Mouse (Mus musculus): ENCODE measurements at regions not wholly inside any gene's neighbourhood (a gene's known extent, or its start where the extent isn't known, plus 50 kb on each side); places are given as distances from the start of the nearest gene placed in this dataset.
"Not testable (repeated sequence)": the region's sequence is repeated elsewhere in the genome, so short reads cannot be mapped to it uniquely, and the experiment has no call there.

DNA sequence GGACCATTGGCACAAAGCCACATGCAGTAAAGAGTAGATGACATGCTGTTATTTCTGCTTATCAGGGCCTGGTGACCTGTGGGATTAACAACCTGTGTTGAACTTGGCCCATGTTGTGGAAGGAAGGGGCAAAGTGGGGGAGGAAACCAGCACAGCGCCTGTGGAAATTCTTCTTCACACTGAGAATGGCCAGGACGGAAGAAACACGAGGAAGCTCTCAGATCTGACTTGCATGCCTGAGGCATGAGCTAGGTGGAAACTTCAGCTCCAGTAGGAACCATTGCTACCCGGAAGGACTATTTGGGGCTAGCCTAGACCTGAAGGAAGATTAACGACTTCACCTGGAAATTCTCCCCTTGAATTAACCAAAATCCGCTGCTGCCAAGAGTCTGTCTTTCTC lies 88.5 kb upstream of the Akt3 start:
- Histone ChIP-seq H3K4me3 (no peak overlapping the region), H3K27ac (replicated peaks) (peak overlapping the region; percentile 69; the same call in 1 of the 2 replicates), H3K27me3 (ENCODE audit: low read depth, poor library complexity, severe bottlenecking) (no peaks in the 10 kb centered on the region), H3K4me1 (peaks cover 20% of the 10 kb centered on the region), H3K9me3 (replicated peaks) (no peaks in the 10 kb centered on the region), H3K36me3 (no peaks in the 10 kb centered on the region)
- no peak for DNase-seq (ENCODE audit: low spot score)
- 83% methylated on average over 6 of the region's 6 CpGs for WGBS

DNA sequence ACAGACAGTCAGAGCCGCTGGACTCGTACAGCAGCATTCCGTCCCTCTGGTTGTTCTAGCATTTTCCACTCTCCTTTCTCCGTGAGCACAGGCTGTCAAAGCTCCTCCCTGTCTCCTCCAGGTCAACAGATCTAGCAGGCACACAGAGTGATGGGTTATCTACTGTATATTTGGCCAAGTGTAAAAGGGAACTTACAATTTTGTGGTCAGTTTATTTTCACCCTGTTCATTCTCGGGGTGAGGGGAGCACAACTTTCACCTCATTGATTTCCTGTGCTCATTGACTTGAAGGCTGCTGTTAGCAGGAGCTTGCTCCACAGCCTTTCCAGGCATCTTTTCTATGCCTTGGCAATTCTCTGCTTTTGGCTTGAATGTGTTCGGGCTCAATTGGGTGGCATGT lies 87.5 kb upstream of the Akt3 start:
- no peak for DNase-seq (ENCODE audit: low spot score)
- 90% methylated on average over 6 of the region's 6 CpGs for WGBS

DNA sequence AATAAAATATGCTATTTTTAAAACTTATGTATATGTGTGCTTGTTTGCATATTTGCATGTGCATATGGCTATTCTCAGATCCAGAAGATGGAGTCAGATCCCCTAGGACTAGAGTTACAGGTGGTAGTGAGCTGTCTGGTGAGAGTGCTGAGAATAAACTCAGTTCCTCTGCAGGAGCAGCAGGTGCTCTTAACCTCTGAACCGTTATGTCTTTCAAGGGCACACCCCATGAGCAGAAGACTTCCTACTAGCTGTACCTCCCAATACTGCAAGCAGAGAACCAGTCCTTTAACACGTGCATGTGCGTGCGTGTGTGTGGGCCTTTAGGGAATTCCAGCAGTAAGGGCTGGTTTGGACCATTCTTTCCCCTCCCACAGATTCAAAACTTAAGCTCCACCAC lies 85.9 kb upstream of the Akt3 start:
- Histone ChIP-seq H3K4me3 (no peak overlapping the region), H3K27me3 (ENCODE audit: low read depth, poor library complexity, severe bottlenecking) (no peaks in the 10 kb centered on the region), H3K9me3 (replicated peaks) (no peaks in the 10 kb centered on the region), H3K4me1 (peaks cover 30% of the 10 kb centered on the region), H3K36me3 (no peaks in the 10 kb centered on the region), H3K27ac (replicated peaks) (no peak overlapping the region)
- no peak for DNase-seq (ENCODE audit: low spot score)
- 88% methylated on average over 4 of the region's 4 CpGs for WGBS

More for the DNA sequence above, 87.5 kb upstream of the Akt3 start:
- Histone ChIP-seq H3K4me1 (peaks cover 16% of the 10 kb centered on the region), H3K4me3 (no peak overlapping the region), H3K27me3 (ENCODE audit: low read depth, poor library complexity, severe bottlenecking) (no peaks in the 10 kb centered on the region), H3K27ac (replicated peaks) (no peak overlapping the region), H3K36me3 (no peaks in the 10 kb centered on the region), H3K9me3 (replicated peaks) (no peaks in the 10 kb centered on the region)

DNA sequence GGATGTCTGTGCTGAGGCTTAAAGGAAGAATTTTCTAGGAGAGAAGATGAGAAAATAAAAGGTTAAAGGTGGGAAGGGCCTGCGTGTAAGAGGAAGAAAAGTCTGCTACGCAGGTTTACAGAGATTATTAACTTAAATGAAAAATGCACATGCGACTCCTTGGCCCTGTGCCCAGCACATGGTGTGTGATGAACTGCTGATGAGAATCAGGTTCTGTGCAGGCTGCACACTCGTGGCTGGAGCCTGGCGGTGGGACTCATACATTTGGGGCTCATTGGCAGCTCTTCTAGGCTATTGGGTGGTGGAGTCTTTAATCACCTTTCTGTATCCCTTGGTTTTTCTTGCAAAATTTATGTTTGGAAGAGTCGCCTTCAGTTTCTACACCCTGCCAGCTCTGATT lies 85.1 kb upstream of the Akt3 start:
- Histone ChIP-seq H3K4me1 (peaks cover 38% of the 10 kb centered on the region), H3K9me3 (replicated peaks) (no peaks in the 10 kb centered on the region), H3K27me3 (ENCODE audit: low read depth, poor library complexity, severe bottlenecking) (no peaks in the 10 kb centered on the region), H3K36me3 (no peaks in the 10 kb centered on the region), H3K4me3 (no peak overlapping the region), H3K27ac (replicated peaks) (no peak overlapping the region; the same call in 1 of the 2 replicates)
- no peak for DNase-seq (ENCODE audit: low spot score)
- WGBS, result 81% methylated on average over 6 of the region's 6 CpGs

DNA sequence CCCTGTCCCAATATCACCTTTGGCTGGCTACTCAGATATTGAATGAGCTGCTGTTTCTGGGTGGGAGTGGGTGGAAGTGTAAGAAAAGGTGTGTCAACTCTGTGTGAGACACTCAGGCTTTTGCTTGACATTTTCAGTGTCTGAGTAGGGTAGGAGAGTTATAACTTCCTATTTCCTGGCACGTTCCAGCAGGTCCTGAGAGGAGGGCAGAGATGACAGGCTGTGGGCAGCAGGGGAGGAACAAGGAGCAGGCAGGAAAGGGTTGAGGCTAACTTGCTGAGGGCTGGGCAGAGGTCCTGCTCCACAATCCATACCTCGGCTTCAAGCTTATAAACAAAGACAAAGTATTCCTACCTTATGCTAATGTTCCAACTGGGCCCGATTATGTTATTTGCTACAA lies 82.2 kb upstream of the Akt3 start:
- 81% methylated on average over 3 of the region's 3 CpGs for WGBS
- Histone ChIP-seq H3K9me3 (replicated peaks) (no peaks in the 10 kb centered on the region), H3K4me3 (no peak overlapping the region), H3K4me1 (peaks cover 42% of the 10 kb centered on the region), H3K27ac (replicated peaks) (peak overlapping the region; percentile 91), H3K27me3 (ENCODE audit: low read depth, poor library complexity, severe bottlenecking) (no peaks in the 10 kb centered on the region), H3K36me3 (no peaks in the 10 kb centered on the region)
- no peak for DNase-seq (ENCODE audit: low spot score)

DNA sequence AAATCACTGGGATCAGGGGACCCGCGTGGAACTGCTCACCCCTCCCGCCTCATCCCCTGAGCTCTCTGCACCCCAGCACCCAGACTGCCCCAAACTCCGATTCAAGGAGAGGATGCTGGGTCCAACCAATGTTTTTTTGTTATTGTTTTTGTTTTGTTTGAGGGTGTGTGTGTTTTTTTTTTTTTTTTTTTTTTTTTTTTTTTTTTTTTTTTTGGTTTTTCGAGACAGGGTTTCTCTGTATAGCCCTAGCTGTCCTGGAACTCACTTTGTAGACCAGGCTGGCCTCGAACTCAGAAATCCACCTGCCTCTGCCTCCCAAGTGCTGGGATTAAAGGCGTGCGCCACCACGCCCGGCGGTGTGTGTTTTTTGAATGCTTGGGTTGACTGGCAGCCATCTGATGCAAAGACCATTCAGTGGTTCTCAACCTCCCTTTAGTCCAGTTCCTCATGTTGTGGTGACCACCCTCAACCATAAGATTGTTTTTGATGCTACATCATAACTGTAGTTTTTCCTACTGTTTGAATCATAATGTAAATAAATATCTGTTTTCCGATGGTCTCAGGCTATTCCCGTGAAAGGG lies 81.3 kb upstream of the Akt3 start:
- Histone ChIP-seq H3K4me1 (peaks cover 50% of the 10 kb centered on the region), H3K4me3 (peak overlapping the region; percentile 49), H3K27ac (replicated peaks) (peak overlapping the region; percentile 91)
- DNase-seq (ENCODE audit: low spot score); H3K36me3 ChIP-seq; H3K27me3 ChIP-seq (ENCODE audit: low read depth, poor library complexity, severe bottlenecking); H3K9me3 ChIP-seq (replicated peaks): not testable (repeated sequence)
- WGBS, result 59% methylated on average over 12 of the region's 13 CpGs

DNA sequence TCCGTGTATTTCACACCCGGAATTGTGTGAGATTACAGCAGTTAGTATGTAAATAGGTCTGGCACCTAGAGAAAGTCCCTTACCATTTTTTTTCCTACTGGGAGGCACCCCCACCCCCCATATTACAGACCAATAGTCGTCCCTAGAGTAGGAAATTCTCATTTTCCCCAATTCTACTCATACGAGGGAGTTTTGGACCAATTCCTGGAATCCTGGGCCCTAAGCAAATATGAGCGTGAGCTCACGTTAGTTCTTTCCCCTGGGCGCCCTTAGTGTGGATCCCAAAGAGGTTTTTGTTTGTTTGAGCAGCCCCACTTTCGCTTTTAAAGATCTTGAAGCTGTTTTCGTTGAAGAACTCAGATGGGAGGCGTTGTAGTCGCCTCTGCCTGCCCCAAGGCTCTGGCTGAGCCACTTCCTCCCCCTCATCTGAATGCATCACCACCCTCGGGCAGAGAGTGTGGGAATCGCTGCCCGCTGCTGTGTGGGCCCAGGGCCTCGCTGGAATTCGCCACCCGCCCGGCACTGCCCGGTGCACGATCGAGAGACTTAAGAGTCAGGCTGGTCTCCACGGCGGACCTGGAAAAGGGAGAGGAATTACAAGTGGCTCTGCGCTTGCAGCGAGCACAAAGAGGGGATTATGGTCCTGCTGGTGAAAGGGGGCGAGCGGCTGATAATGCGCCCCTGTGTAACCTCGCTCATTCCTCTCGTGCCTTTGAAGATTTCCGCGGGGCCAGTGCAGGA lies 80.6 kb upstream of the Akt3 start:
- peak overlapping the region; percentile 49 for H3K4me3 ChIP-seq
- no peaks in the 10 kb centered on the region for H3K9me3 ChIP-seq (replicated peaks)
- H3K36me3 ChIP-seq, result no peaks in the 10 kb centered on the region
- 2% methylated on average over 32 of the region's 32 CpGs for WGBS
- peak overlapping the region; percentile 91 for H3K27ac ChIP-seq (replicated peaks)
- DNase-seq (ENCODE audit: low spot score), result peak; percentile 90
- no peaks in the 10 kb centered on the region for H3K27me3 ChIP-seq (ENCODE audit: low read depth, poor library complexity, severe bottlenecking)
- peaks cover 54% of the 10 kb centered on the region for H3K4me1 ChIP-seq

DNA sequence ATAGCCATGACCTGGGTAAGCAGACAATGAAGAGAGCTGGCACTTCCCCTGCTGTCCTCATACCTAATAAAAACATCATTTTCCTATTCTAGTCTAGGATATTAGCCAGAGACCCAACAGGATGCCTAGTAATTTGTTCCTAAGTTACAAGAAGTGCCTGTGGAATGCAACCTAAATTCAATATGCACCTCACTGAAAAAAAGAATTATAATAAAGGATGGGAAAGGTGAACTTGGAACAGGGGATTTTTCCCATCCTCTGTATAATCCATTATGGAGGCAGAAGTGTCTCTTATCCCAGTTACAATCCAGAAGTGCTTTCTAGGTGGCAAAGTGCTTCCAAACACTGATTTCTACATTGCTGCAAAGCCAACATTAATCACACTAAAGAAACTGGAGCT lies 79.8 kb upstream of the Akt3 start:
- Histone ChIP-seq H3K9me3 (replicated peaks) (no peaks in the 10 kb centered on the region), H3K36me3 (no peaks in the 10 kb centered on the region), H3K4me3 (no peak overlapping the region), H3K4me1 (peaks cover 54% of the 10 kb centered on the region), H3K27ac (replicated peaks) (peak overlapping the region; percentile 91), H3K27me3 (ENCODE audit: low read depth, poor library complexity, severe bottlenecking) (no peaks in the 10 kb centered on the region)
- no peak for DNase-seq (ENCODE audit: low spot score)

DNA sequence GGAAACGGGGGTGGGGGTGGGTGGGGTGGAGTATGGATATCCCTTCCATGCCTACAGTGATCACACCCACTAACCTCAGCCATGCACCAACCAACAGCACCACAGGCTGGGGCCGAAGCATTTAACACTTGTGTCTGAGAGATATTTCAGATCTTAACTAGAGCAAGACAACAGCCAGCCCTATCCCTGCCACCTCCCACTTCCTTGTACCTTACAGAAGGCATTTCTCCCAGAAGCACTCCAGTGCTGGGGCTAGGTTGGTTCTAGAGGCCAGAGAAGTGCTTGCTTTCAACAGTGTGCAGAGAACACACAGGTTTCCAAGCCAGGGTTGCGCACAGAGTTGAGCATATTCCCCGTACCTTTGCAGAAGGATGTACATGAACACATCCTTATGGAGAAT lies 79.1 kb upstream of the Akt3 start:
- no peak overlapping the region for H3K4me3 ChIP-seq
- H3K4me1 ChIP-seq, result peaks cover 54% of the 10 kb centered on the region
- no peak for DNase-seq (ENCODE audit: low spot score)
- H3K9me3 ChIP-seq (replicated peaks), result no peaks in the 10 kb centered on the region
- no peaks in the 10 kb centered on the region for H3K27me3 ChIP-seq (ENCODE audit: low read depth, poor library complexity, severe bottlenecking)
- H3K27ac ChIP-seq (replicated peaks), result peak overlapping the region; percentile 91
- WGBS, result 90% methylated on average over 4 of the region's 4 CpGs
- H3K36me3 ChIP-seq, result no peaks in the 10 kb centered on the region

DNA sequence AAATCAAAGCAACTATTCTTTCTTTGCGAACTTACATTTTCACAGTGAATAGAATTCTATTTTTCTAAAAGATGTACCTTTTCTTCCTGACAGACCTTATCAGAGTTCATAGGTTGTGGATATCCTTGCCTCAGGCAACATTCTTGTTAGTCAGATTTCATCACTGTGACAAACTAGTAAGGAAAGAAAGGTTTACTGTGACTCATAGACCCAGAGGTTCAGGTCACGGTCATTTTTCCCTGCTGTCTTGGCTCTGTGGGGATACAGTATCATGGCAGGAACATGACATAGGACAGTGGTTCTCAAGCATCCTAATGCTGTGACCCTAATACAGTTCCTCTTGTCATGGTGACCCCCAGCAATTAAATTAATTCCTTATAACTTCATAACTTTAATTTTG lies 78.4 kb upstream of the Akt3 start:
- H3K4me3 ChIP-seq, result no peak overlapping the region
- H3K27me3 ChIP-seq (ENCODE audit: low read depth, poor library complexity, severe bottlenecking), result no peaks in the 10 kb centered on the region
- DNase-seq (ENCODE audit: low spot score), result no peak
- 95% methylated on average over 2 of the region's 2 CpGs for WGBS
- H3K36me3 ChIP-seq, result no peaks in the 10 kb centered on the region
- H3K4me1 ChIP-seq, result peaks cover 54% of the 10 kb centered on the region
- no peaks in the 10 kb centered on the region for H3K9me3 ChIP-seq (replicated peaks)
- peak overlapping the region; percentile 55; the same call in 1 of the 2 replicates for H3K27ac ChIP-seq (replicated peaks)

DNA sequence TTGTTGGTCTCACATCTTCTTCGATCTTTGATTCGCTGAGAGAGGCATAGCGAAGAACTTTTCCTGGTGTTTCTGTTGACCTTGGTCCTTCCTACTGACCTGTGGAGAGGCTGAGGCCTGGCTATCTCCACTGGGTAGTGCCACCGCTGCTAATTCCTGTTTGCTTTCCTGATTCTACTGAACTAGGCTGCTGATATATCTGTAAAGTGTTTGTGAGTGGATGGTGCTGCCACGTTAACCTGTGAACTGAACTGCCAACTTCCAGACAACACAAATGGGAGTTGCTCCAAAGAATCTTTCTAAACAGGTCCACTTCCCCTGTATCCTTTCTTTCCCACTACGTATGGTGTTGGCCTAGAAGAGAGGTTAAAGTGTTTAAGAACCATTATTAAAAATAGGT lies 78.0 kb upstream of the Akt3 start:
- Histone ChIP-seq H3K27ac (replicated peaks) (no peak overlapping the region; the same call in 1 of the 2 replicates), H3K4me3 (no peak overlapping the region), H3K4me1 (peaks cover 54% of the 10 kb centered on the region), H3K27me3 (ENCODE audit: low read depth, poor library complexity, severe bottlenecking) (no peaks in the 10 kb centered on the region), H3K36me3 (no peaks in the 10 kb centered on the region), H3K9me3 (replicated peaks) (no peaks in the 10 kb centered on the region)
- 92% methylated on average over 6 of the region's 6 CpGs for WGBS
- no peak for DNase-seq (ENCODE audit: low spot score)

DNA sequence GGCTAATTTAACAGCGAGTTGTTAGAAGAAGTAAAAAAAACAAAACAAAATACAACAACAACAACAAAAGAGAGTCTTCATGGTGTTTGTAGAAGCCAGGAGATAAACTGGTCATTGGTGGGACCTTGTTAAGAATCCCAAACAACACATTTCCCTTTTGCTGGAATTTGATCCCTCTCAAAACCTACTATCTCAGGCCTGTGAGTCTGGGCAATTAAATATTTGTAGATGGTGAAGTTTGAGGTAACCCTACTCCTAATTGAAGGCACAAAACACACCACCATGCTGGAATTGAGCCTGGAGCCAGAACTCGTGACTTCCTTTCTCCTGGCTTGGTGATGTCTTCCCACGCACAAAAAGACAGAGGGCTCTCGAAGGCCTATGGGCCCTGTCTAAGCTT lies 65.4 kb upstream of the Akt3 start:
- Histone ChIP-seq H3K4me1 (peaks cover 31% of the 10 kb centered on the region), H3K27me3 (ENCODE audit: low read depth, poor library complexity, severe bottlenecking) (no peaks in the 10 kb centered on the region), H3K36me3 (no peaks in the 10 kb centered on the region), H3K4me3 (peak overlapping the region; percentile 58), H3K9me3 (replicated peaks) (no peaks in the 10 kb centered on the region; the same call in 1 of the 2 replicates), H3K27ac (replicated peaks) (peak overlapping the region; percentile 93)
- 45% methylated on average over 4 of the region's 4 CpGs for WGBS
- DNase-seq (ENCODE audit: low spot score), result no peak

DNA sequence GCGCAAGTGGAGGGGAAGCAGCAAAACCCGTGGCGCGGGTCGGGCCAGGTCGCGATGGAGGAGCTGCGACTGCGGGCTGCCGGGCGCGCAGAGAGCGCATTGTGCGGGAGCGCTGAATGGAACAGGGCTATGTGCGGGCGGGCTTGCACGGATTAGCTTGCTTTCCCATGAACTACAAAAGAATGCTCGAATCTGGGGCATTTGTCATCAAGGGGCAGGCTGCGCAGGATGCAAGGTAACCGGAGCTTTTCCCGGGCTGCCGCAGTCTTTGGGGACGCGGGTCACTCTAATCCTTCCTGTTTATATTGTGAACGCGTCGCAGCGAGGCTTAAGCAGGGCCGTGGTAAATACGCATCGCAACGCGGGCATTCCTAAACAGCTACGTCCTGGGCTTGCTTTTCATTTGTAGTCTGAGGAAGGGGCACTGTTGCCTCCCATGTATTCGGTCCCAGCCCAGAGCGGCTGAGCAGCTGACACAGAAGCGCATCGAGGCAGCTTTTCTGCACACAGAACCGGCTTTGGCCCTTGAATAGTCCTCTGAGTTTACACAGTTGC lies 64.8 kb upstream of the Akt3 start:
- WGBS, result under 1% methylated on average over 40 of the region's 40 CpGs
- peak; percentile 83 for DNase-seq (ENCODE audit: low spot score)
- Histone ChIP-seq H3K27me3 (ENCODE audit: low read depth, poor library complexity, severe bottlenecking) (no peaks in the 10 kb centered on the region), H3K4me1 (peaks cover 31% of the 10 kb centered on the region), H3K9me3 (replicated peaks) (no peaks in the 10 kb centered on the region; the same call in 1 of the 2 replicates), H3K4me3 (peak overlapping the region; percentile 58), H3K36me3 (no peaks in the 10 kb centered on the region), H3K27ac (replicated peaks) (peak overlapping the region; percentile 93)
